8 mouse cellular contexts compared by ENCODE assay signal in the genomic region with DNA sequence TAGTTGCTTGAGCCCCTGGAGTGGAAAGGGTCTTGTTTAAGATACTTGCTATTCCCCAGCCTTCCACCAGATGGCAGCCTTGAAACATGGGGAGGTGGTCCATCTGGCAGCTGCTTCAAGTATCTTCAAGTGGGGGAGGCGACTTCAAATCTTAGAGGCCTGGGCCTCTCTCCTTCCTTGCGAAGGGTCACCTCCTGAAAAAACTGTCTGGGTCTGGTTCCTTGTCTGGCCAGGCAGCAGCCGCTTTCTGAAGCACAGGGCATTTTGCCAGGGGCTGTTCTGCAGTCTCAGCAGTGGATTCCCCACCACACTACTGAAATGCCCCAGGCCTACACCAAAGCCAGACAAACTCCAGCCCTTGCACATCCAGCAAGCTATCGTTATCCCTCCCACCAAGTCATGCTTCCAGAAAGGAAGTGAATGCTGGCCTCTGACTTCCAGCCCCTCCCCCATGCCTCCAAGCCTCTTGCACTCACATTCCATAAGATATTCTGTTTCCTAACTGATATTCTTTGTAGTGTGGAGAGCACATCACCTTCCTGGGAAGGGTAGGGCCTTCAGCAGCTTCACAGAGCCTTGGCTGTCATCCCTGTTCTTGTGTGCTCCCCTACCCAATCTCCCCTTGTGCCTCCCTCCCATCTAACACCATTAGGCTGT. TPM values are rescaled to one million over a fixed set of nuclear protein-coding genes. Genes with fewer than 3 reads are reported as not detected.
DNase-seq lines count a peak whose midpoint lies in the region; ATAC-seq lines count a peak whose summit lies in the region.

No protein-coding gene starts in this region.

- no peaks in the 10 kb centered on the region for H3K36me3 ChIP-seq in midbrain, embryonic 11.5 days (ENCODE audit: control insufficient read depth, insufficient read depth, low read length)

- no peaks in the 10 kb centered on the region for H3K27me3 ChIP-seq in midbrain, embryonic 11.5 days (ENCODE audit: control insufficient read depth, insufficient read depth, low read length)

- intact Hi-C loops in left cerebral cortex, postnatal 36 days (cut with DNase I): loop anchor here (1.0 kb wide), 2 partner anchors 189 to 305 kb away; no protein-coding TSS in a partner anchor

- no peaks in the 10 kb centered on the region for H3K9me3 ChIP-seq in midbrain, embryonic 11.5 days (ENCODE audit: control insufficient read depth, low read length)

- H3K4me2 ChIP-seq in midbrain, embryonic 11.5 days: no peak overlapping the region

- 26% methylated on average over 4 of the region's 4 CpGs for WGBS in midbrain, embryonic 11.5 days

- H3K9ac ChIP-seq in midbrain, embryonic 11.5 days (ENCODE audit: low read length): no peak overlapping the region

- no peaks in the 10 kb centered on the region; the same call in 1 of the 2 replicates for H3K4me1 ChIP-seq in midbrain, embryonic 11.5 days (ENCODE audit: control insufficient read depth, insufficient read depth, low read length)

- peak; percentile 64 to 69 for DNase-seq in adrenal gland, adult 18-20 months (ENCODE audit: low spot score in 2 of 2)
- DNase-seq in embryo, embryonic 11 days: peak; percentile 90
- peak; percentile 69 for DNase-seq in kidney, adult 11 months
- DNase-seq in left cerebral cortex, postnatal 36 days (ENCODE audit: low spot score in 2 of 2): peak; percentile 49 to 65
- DNase-seq in midbrain, embryonic 11.5 days (ENCODE audit: low spot score, missing footprints): peak; percentile 97
- peak; percentile 18 to 58 for DNase-seq in spleen, postnatal 10 days (ENCODE audit: low spot score in 2 of 2)

- 0 out of 2 replicates have a peak, but pooled peaks have one; percentile 50 for ATAC-seq in granulocyte monocyte progenitor cell, adult 5-6 weeks (replicated peaks; ENCODE audit: poor library complexity, severe bottlenecking)
- peak; percentile 50; the same call in 1 of the 2 replicates for ATAC-seq in midbrain, embryonic 11.5 days (ENCODE audit: low FRiP score)
- no peak for ATAC-seq in monocyte, adult 5-6 weeks (replicated peaks; ENCODE audit: insufficient number of reproducible peaks, low FRiP score, low TSS enrichment, poor library complexity, severe bottlenecking)

- no peak overlapping the region for H3K4me3 ChIP-seq in midbrain, embryonic 11.5 days (ENCODE audit: low read depth, low read length)

- H3K27ac ChIP-seq in midbrain, embryonic 11.5 days (ENCODE audit: low read depth, low read length): no peak overlapping the region

RNA-seq across cellular contexts. Expression of gene Cops8, which starts 48.1 kb away (rescaled TPM):
- total RNA-seq in adrenal gland, adult 18-20 months (2021): 10 to 100 TPM; 83.9 to 84.4 TPM
- 43.7 and 67.0 TPM in 2 replicates for total RNA-seq in granulocyte monocyte progenitor cell, adult 5-6 weeks (2014; fragmentation: Nextera tagmentation)
- total RNA-seq in granulocyte monocyte progenitor cell, adult 5-6 weeks (2017): 81.2 and 90.1 TPM in 2 replicates
- total RNA-seq in left cerebral cortex, postnatal 36 days (2021): 100 to 1,000 TPM; 112 to 126 TPM
- 192 and 203 TPM in 2 replicates for polyA plus RNA-seq in midbrain, embryonic 11.5 days (2014; fragmentation: Nextera tagmentation; extraction: Ambion mirVana)
- total RNA-seq in monocyte, adult 5-6 weeks (2017): 85.2 to 93.0 TPM (median 87.2 TPM) in 3 replicates

Comparison
In these comparisons a context has a peak if more than half of its experiments do, and no peak if none do; other contexts are left out.
1. DNase-seq: peak in every context shown above with its lines; median percentile 97 in midbrain, embryonic 11.5 days; 90 in embryo, embryonic 11 days; 69 in kidney, adult 11 months; 66 in adrenal gland, adult 18-20 months; 57 in left cerebral cortex, postnatal 36 days; 38 in spleen, postnatal 10 days.